Mouse (Mus musculus) ES-Bruce4 (cell line): ENCODE data around the gene Fpgs.

Experiments
- CTCF ChIP-seq: IDR thresholded peaks from one replicate; pipeline ENCODE4 v1.8.1; 2011; ENCODE audit warnings: low read depth, low read length
- EP300 ChIP-seq: IDR thresholded peaks from 2 replicates; pipeline ENCODE4 v1.6.1; 2011; ENCODE audit warnings: low read depth, low read length; ENCODE audit not compliant: insufficient read depth
- POLR2A ChIP-seq: IDR thresholded peaks from one replicate; pipeline ENCODE4 v1.8.1; 2011; ENCODE audit warnings: low read length; ENCODE audit not compliant: insufficient read depth

DNA sequence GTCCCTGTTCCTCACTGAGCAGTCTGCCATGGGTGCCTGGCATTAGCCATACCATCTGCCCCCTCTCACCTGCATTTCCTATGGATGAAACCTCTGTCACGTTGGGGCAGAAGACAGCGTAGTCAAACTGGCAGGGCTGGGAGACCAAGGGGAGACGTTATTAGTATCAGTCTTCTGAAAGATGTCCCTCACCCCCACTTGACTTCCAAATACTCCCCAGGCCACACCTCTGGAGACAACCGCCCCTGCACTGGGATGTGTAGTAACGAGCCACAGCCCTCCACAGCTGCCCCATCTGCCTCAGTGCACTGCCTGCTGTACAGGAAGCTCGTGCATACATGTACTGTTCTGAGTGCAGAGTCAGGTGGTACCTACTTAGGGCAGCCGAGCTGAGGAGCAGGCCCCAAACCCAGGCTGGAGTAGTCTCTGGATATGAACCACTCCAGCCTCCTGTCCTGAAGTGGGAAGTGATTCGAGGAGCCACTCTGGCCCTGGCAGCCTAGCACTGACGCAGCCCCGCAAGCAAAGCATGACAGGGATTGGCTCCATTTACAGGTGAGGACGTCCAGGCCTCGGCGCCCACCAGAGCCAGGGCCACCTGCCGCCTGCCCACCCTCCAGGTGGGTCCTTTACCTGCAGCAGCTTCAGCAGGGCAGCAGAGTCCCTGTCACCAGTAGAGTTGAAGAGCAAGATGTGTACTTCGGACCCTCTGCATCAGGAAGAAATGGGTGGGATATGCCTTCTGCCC is 19.1 kb downstream of the Fpgs start:
- no peak for TF ChIP-seq CTCF
- no peak for TF ChIP-seq POLR2A
- TF ChIP-seq EP300, result no peak
